In the genomic region with DNA sequence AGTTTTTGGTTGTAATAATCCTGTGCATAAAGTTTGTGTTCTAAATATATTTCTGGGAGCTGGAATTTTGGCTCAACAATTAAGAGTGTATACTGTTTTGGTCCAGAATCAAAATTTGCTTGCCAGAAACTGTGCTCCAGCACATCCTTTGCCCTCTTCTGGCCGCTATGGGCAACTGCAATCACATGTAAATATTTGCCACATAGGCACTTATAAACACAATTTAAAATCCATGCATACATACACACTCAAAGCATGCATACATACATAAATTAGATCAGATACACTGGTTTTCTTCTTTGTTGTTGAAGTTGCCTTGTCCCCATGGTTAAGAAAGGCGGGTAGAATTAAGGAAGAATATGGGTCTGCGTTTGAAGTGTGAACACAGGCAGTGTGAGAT, we compare ENCODE assay signal across 14 mouse cellular contexts.
DNase-seq lines count a peak whose midpoint lies in the region; ATAC-seq and TF ChIP-seq lines count a peak whose summit lies in the region.
"Had no signal": no experiment of that assay in that cellular context is flagged by ENCODE, and none has a peak within 500 bp of the region (broad histone marks: within the 10 kb centered on the region; RNA-seq: fewer than 3 reads in every experiment).

No protein-coding gene starts in this region.

- H3K27me3 ChIP-seq in cerebellum, adult 2 months (ENCODE audit: control insufficient read depth, insufficient read depth, low read length): no peaks in the 10 kb centered on the region
- H3K27me3 ChIP-seq in G1E (ENCODE audit: insufficient read depth, low read length): no peaks in the 10 kb centered on the region
- H3K27me3 ChIP-seq: embryonic facial prominence, embryonic 12.5 days; midbrain, embryonic 15.5 days; neural tube, embryonic 13.5 days had no signal

- no peak overlapping the region for H3K4me3 ChIP-seq in cerebellum, adult 2 months (replicated peaks; ENCODE audit: insufficient read depth, low read depth, low read length)
- H3K4me3 ChIP-seq in layer of hippocampus, adult 2 months: no peak overlapping the region
- no peak overlapping the region for H3K4me3 ChIP-seq in G1E (ENCODE audit: low read depth, low read length)
- H3K4me3 ChIP-seq: embryonic facial prominence, embryonic 12.5 days; midbrain, embryonic 15.5 days; neural tube, embryonic 13.5 days had no signal

- intact Hi-C loops in gastrocnemius, postnatal 14 days (cut with DNase I; ENCODE audit: low total_unique reads): no loop called here

- no peak overlapping the region for H3K27ac ChIP-seq in cerebellum, adult 2 months (ENCODE audit: insufficient read depth, low read length)
- H3K27ac ChIP-seq in layer of hippocampus, adult 2 months: peak overlapping the region; percentile 76
- H3K27ac ChIP-seq: embryonic facial prominence, embryonic 12.5 days; midbrain, embryonic 15.5 days; neural tube, embryonic 13.5 days had no signal

- H3K9me3 ChIP-seq in G1E (replicated peaks): peaks cover 6% of the 10 kb centered on the region; the same call in 1 of the 2 replicates
- H3K9me3 ChIP-seq: embryonic facial prominence, embryonic 12.5 days; midbrain, embryonic 15.5 days; neural tube, embryonic 13.5 days had no signal

- no peak for ATAC-seq in G1E (ENCODE audit: extremely low read depth, insufficient number of reproducible peaks, low FRiP score, poor library complexity, severe bottlenecking)
- ATAC-seq: midbrain, embryonic 15.5 days had no signal

- peak; percentile 21; the same call in 1 of the 2 replicates for TF ChIP-seq CTCF in cerebellum, adult 2 months (IDR thresholded peaks at IDR 0.05; ENCODE audit: borderline replicate concordance, insufficient read depth, low read depth, low read length)
- peak; percentile 73 for TF ChIP-seq CTCF in layer of hippocampus, adult 2 months (conservative IDR thresholded peaks at IDR 0.05)
- TF ChIP-seq CTCF in G1E (IDR thresholded peaks at IDR 0.05; ENCODE audit: low read depth, low read length): 0 out of 2 replicates have a peak, but pooled peaks have one; percentile 19

- no peaks in the 10 kb centered on the region for H3K36me3 ChIP-seq in G1E (replicated peaks)
- H3K36me3 ChIP-seq: embryonic facial prominence, embryonic 12.5 days; midbrain, embryonic 15.5 days; neural tube, embryonic 13.5 days had no signal

- WGBS in cerebellum, adult 2 months: 78% methylated on average over 3 of the region's 3 CpGs

- no peak for TF ChIP-seq POLR2A in cerebellum, adult 2 months (IDR thresholded peaks at IDR 0.05; ENCODE audit: borderline replicate concordance, insufficient read depth, low read length)

- no peaks in the 10 kb centered on the region; the same call in 1 of the 2 replicates for H3K4me1 ChIP-seq in cerebellum, adult 2 months (ENCODE audit: control insufficient read depth, insufficient read depth, low read length)
- H3K4me1 ChIP-seq in G1E (ENCODE audit: insufficient read depth, low read depth, low read length): no peaks in the 10 kb centered on the region
- H3K4me1 ChIP-seq: embryonic facial prominence, embryonic 12.5 days; midbrain, embryonic 15.5 days; neural tube, embryonic 13.5 days had no signal

- DNase-seq in cerebellum, adult 2 months: no peak
- DNase-seq in cerebellum, postnatal 36 days: no peak
- DNase-seq in layer of hippocampus, adult 2 months (ENCODE audit: low spot score in 2 of 2): no peak
- no peak for DNase-seq in layer of hippocampus, adult 9-11 months
- no peak for DNase-seq in G1E (ENCODE audit: low spot score)
- DNase-seq in embryo, embryonic 11 days: peak; percentile 11
- no peak for DNase-seq in right cerebral cortex, postnatal 36 days (ENCODE audit: low spot score in 2 of 2)
- no peak for DNase-seq in gastrocnemius, postnatal 14 days
- DNase-seq: adrenal gland, postnatal 14 days; liver; thymus, adult 18-20 months had no signal

Comparison
In these comparisons a context has a peak if more than half of its experiments do, and no peak if none do; other contexts are left out.
1. CTCF ChIP-seq: peak in every context shown above with its lines; median percentile 73 in layer of hippocampus, adult 2 months; 21 in cerebellum, adult 2 months; 19 in G1E.